Mouse (Mus musculus) G1E (cell line): ENCODE data around the gene Apol9b. TPM values are rescaled to one million over a fixed set of nuclear protein-coding genes. Genes with fewer than 3 reads are reported as not detected.
"Not testable (repeated sequence)": the region's sequence is repeated elsewhere in the genome, so short reads cannot be mapped to it uniquely, and the experiment has no call there.

Experiments
- ATAC-seq: 2 replicates; pipeline ENCODE4 v1.8.0; 2016; ENCODE audit warnings: mild to moderate bottlenecking; ENCODE audit not compliant: insufficient number of reproducible peaks, poor library complexity, low FRiP score, severe bottlenecking; ENCODE audit errors: extremely low read depth
- DNase-seq: peaks from one replicate; pipeline ENCODE4 v3.0.0; 2012; ENCODE audit warnings: low spot score
- H3K27me3 ChIP-seq: 2 replicates; pipeline ENCODE4 v1.6.1; 2012; ENCODE audit warnings: mild to moderate bottlenecking, low read length, inconsistent platforms; ENCODE audit not compliant: insufficient read depth
- H3K36me3 ChIP-seq: replicated peaks from 2 replicates; pipeline ENCODE3; 2012; ENCODE audit warnings: mild to moderate bottlenecking, inconsistent platforms
- H3K4me1 ChIP-seq: 2 replicates; pipeline ENCODE4 v1.6.1; 2012; ENCODE audit warnings: low read depth, low read length, inconsistent platforms, mixed read lengths; ENCODE audit not compliant: insufficient read depth
- H3K4me3 ChIP-seq: 2 replicates; pipeline ENCODE4 v1.5.1; 2012; ENCODE audit warnings: low read depth, mild to moderate bottlenecking, inconsistent platforms, low read length, moderate library complexity, mixed read lengths
- H3K9me3 ChIP-seq: replicated peaks from 2 replicates; pipeline ENCODE4 v1.6.1; 2012; ENCODE audit warnings: inconsistent platforms
- CTCF ChIP-seq: IDR thresholded peaks from 2 replicates; pipeline ENCODE4 v1.5.1; 2012; ENCODE audit warnings: low read depth, low read length, inconsistent platforms, mixed read lengths
- GATA1 ChIP-seq: IDR thresholded peaks from 2 replicates; pipeline ENCODE4 v1.6.1; 2012; ENCODE audit warnings: borderline replicate concordance, low read length, inconsistent platforms, mixed read lengths
- GATA2 ChIP-seq: IDR thresholded peaks from 2 replicates; pipeline ENCODE4 v1.6.1; 2012; ENCODE audit warnings: low read depth, low read length, inconsistent platforms, borderline replicate concordance
- POLR2AphosphoS5 ChIP-seq: IDR thresholded peaks from 2 replicates; pipeline ENCODE4 v1.6.1; 2012; ENCODE audit warnings: low read depth, low read length, inconsistent platforms; ENCODE audit not compliant: insufficient replicate concordance
- TAL1 ChIP-seq: conservative IDR thresholded peaks from 2 replicates; pipeline ENCODE4 v1.6.1; 2012; ENCODE audit warnings: low read depth, low read length, inconsistent platforms, mixed read lengths
- polyA plus RNA-seq: library from polyadenylated mRNA; stranded (reverse); fragments of >175 nt; gene quantifications from 2 replicates; pipeline ENCODE4 v1.2.3, GENCODE M21; 2012
- total RNA-seq, 2 experiments: library from RNA; stranded (forward) in 1 of 2; stranded (reverse) in 1 of 2; fragments of 200-1000 nt in 1 of 2; fragments of >200 nt in 1 of 2; fragmentation: Nextera tagmentation in 1 of 2; gene quantifications; 2 replicates each; pipeline ENCODE4 v1.2.3; 2014 to 2017

Apol9b gene
- total and polyA plus RNA-seq, 3 experiments, result not detected

DNA sequence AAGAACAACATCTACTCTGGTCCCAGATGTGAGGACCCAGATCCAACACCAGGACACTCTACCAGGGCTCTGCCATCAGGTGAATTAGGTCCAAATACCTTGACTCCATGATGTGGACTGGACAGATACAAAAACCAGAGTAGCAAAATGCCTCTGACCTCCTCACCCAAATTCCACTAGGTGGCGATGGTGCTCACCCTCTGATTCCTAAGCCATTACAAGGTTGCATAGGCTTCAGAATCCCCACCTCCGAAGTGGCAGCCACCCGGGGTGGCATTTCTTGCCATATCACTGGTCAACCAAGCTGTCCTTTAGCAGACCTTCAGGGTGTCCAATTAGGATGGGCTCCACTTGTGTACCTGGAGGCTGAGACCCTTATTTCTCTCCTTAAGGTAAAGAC is 1.7 kb upstream of the Apol9b start:
- not testable (repeated sequence) for H3K4me1 ChIP-seq, ATAC-seq, H3K4me3 ChIP-seq, H3K27me3 ChIP-seq, DNase-seq, H3K36me3 ChIP-seq, H3K9me3 ChIP-seq

DNA sequence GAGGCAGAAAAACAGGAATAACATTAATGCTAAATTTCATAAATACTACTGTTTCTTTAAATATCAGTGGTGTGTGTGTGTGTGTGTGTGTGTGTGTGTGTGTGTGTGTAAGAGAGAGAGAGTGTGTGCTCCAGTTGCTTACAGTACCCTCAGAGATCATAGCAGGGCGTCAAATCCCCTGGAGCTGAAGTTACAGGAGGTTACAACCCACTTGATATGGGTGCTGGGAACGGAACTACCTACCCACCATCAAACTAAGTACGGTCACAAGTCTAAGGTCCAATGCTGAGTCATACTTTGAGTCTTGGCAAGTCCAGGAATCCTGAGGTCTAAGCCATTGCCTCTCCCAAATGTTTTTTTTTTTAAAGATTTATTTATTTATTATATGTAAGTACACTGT is 1.1 kb upstream of the Apol9b start:
- DNase-seq, H3K9me3 ChIP-seq, H3K4me3 ChIP-seq, H3K36me3 ChIP-seq, H3K4me1 ChIP-seq, ATAC-seq, H3K27me3 ChIP-seq: not testable (repeated sequence)

DNA sequence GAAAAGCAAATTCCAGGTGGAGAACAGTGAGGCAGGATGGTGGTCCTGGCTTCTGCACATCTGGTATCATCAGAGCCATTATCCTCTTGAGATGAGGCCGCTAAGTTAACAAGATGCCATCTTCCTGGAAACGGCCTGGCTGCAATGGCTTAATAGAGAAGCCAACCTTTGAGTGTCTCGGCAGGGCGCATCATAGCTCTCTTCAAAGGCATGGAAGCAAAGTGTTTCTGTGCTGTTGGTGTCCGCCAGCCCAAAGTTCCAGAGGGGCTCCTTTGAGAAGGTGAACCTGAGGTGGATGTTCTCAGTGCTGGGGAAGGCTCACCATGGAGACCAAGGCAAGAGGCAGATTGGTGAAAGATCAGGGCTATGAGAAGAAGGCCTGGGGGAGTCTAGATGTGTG is 2.8 kb downstream of the Apol9b start:
- ATAC-seq, result no peak
- DNase-seq, result no peak

GRCm38 (mm10) chr15:77732851-77733250 is 4.0 kb downstream of the Apol9b start:
- not testable (repeated sequence) for H3K4me3 ChIP-seq, H3K27me3 ChIP-seq, DNase-seq, ATAC-seq, H3K9me3 ChIP-seq, H3K36me3 ChIP-seq, H3K4me1 ChIP-seq

More for the DNA sequence above, 2.8 kb downstream of the Apol9b start:
- no peaks in the 10 kb centered on the region for H3K9me3 ChIP-seq
- no peaks in the 10 kb centered on the region for H3K36me3 ChIP-seq
- H3K27me3 ChIP-seq, result peaks cover 4% of the 10 kb centered on the region; the same call in 1 of the 2 replicates
- TF ChIP-seq CTCF (no peak), GATA1 (no peak), TAL1 (no peak), POLR2AphosphoS5 (no peak), GATA2 (no peak)
- no peaks in the 10 kb centered on the region for H3K4me1 ChIP-seq
- H3K4me3 ChIP-seq, result no peak overlapping the region

DNA sequence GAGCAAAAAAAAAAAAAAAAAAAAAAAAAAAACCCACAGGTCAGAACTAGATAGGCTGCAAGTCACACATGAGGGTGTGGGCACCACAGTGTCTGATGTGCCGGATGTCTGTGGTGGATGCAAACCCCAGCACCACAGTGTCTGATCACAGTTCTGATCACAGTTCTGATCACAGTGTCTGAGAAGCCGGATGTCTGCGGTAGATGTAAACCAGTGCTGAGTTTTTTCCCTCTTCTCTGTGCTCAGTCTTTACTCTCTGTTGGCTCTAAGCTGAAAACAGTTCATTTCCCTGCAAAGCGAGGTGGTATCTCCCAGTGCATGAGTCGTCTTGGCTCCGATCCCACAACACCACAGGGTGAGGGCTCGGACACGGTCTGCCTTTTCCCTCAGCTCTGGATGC is 4.5 kb downstream of the Apol9b start:
- not testable (repeated sequence) for H3K4me1 ChIP-seq, ATAC-seq, H3K4me3 ChIP-seq, DNase-seq, H3K36me3 ChIP-seq, H3K27me3 ChIP-seq, H3K9me3 ChIP-seq

DNA sequence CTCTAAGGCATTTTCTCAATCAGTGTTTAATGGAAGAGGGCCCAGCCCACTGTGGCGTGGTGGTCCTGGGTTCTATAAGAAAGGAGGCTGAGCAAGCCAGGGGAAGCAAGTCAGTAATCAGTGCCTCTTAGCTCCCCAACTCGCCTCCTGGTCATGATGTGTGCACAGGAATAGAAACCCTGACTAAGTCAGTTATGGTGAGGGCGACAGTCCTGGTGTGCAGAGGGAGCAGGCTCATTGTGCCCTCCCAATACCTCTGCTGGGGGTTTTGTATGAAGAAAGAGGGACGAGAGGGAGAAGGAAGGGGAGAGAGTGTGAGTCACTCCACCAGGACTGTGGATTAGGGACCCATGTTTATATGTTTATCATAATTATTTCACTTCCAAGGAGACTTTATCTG is 5.1 kb downstream of the Apol9b start:
- H3K27me3 ChIP-seq, ATAC-seq, H3K4me1 ChIP-seq, H3K36me3 ChIP-seq, H3K9me3 ChIP-seq, DNase-seq, H3K4me3 ChIP-seq: not testable (repeated sequence)

- H3K4me3 ChIP-seq, result no peak overlapping the region
- ATAC-seq (no peak), DNase-seq (no peak)
Measured at GRCm38 (mm10) chr15:77740511-77741297, 11.9 kb downstream of the Apol9b start.

DNA sequence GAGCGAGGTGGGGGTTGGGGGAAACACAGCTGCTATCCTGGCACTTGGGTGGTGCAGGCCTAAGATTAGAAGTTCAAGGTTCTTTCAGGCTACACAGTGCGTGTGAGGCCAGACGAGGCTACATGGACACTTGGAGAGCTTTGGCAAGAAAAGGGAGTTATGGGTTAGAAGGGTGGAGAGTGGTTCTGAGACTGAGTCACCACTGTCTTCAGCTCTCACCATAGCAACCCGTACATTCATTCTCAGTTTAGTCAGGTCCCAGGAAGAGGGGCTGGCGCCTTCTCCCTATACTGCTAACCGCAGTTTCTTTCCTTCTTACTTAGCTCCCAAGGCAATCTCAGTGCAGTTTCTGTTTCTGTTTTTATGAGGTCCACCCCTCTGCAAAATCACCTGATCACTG is 12.7 kb downstream of the Apol9b start:
- not testable (repeated sequence) for ATAC-seq, H3K9me3 ChIP-seq

More at GRCm38 (mm10) chr15:77740511-77741297, 11.9 kb downstream of the Apol9b start:
- Histone ChIP-seq H3K36me3 (no peaks in the 10 kb centered on the region), H3K9me3 (no peaks in the 10 kb centered on the region), H3K4me1 (no peaks in the 10 kb centered on the region), H3K27me3 (peaks cover 13% of the 10 kb centered on the region)
- TF ChIP-seq TAL1 (no peak), CTCF (no peak), GATA1 (no peak), GATA2 (no peak), POLR2AphosphoS5 (no peak)

More for the DNA sequence above, 12.7 kb downstream of the Apol9b start:
- DNase-seq, H3K36me3 ChIP-seq, H3K4me3 ChIP-seq, H3K4me1 ChIP-seq: not testable (repeated sequence)
- peaks cover 16% of the 10 kb centered on the region for H3K27me3 ChIP-seq
